Mouse (Mus musculus) olfactory bulb, adult 2 months (tissue): Measurements from ENCODE around the gene Stt3a.

Experiments used
- CTCF ChIP-seq: fragments of 200-500 bp; IDR thresholded peaks from 2 replicates; pipeline ENCODE4 v1.5.1; 2012; ENCODE audit warnings: low read depth, mild to moderate bottlenecking, low read length, moderate library complexity; ENCODE audit not compliant: insufficient read depth
- POLR2A ChIP-seq: fragments of 200-500 bp; IDR thresholded peaks from 2 replicates; pipeline ENCODE4 v1.6.1; 2012; ENCODE audit warnings: mild to moderate bottlenecking, low read depth, low read length, moderate library complexity; ENCODE audit not compliant: insufficient read depth

- TF ChIP-seq POLR2A: no peak
- no peak for TF ChIP-seq CTCF
Observed at GRCm38 (mm10) chr9:36783921-36784320, 16.4 kb upstream of the Stt3a start.
